Mouse (Mus musculus): Measurements from ENCODE around the gene Slc28a3.

GRCm38 (mm10) chr13:58521331-58522030 is 89.2 kb downstream of the Slc28a3 start:
- TF ChIP-seq CTCF (IDR thresholded peaks at IDR 0.05; ENCODE audit: low read depth, low read length) = no peak
- TF ChIP-seq POLR2A (IDR thresholded peaks at IDR 0.05; ENCODE audit: borderline replicate concordance, low read depth, low read length) = no peak
